Mouse (Mus musculus) forebrain, embryonic 16.5 days (tissue): ENCODE data around the gene Col28a1. TPM values are rescaled to one million over a fixed set of nuclear protein-coding genes. Genes with fewer than 3 reads are reported as not detected.

Source experiments
- ATAC-seq: fragments of 200-750 bp; cut with Nextera tagmentation; 2 replicates; pipeline ENCODE4 v1.8.0; 2017; ENCODE audit warnings: mild to moderate bottlenecking, moderate library complexity
- H3K27ac ChIP-seq: fragments of 300-500 bp; sonication (generic); 2 replicates; pipeline ENCODE4 v1.5.1; 2014; ENCODE audit warnings: low read length, control low read depth
- H3K27me3 ChIP-seq: fragments of 300-500 bp; sonication (generic); replicated peaks from 2 replicates; pipeline ENCODE4 v1.6.1; 2014; ENCODE audit warnings: low read length; ENCODE audit not compliant: control insufficient read depth, insufficient read depth
- H3K36me3 ChIP-seq: fragments of 300-500 bp; sonication (generic); 2 replicates; pipeline ENCODE4 v1.6.1; 2014; ENCODE audit not compliant: control insufficient read depth, insufficient read depth
- H3K4me1 ChIP-seq: fragments of 300-500 bp; sonication (generic); replicated peaks from 2 replicates; pipeline ENCODE4 v1.6.1; 2014; ENCODE audit warnings: low read length; ENCODE audit not compliant: control insufficient read depth, insufficient read depth
- H3K4me2 ChIP-seq: fragments of 300-500 bp; sonication (generic); 2 replicates; pipeline ENCODE4 v1.6.1; 2014; ENCODE audit warnings: mild to moderate bottlenecking, low read length, control low read depth
- H3K4me3 ChIP-seq: fragments of 300-500 bp; sonication (generic); replicated peaks from 2 replicates; pipeline ENCODE4 v1.5.1; 2014; ENCODE audit warnings: mild to moderate bottlenecking, low read length, control low read depth
- H3K9ac ChIP-seq: fragments of 300-500 bp; sonication (generic); replicated peaks from 2 replicates; pipeline ENCODE4 v1.6.1; 2014; ENCODE audit warnings: low read depth, low read length, control low read depth
- H3K9me3 ChIP-seq: fragments of 300-500 bp; sonication (generic); 2 replicates; pipeline ENCODE4 v1.6.1; 2016; ENCODE audit warnings: low read length; ENCODE audit not compliant: control insufficient read depth
- WGBS: fragments of 180-500 bp; shearing (Covaris S2); extraction: QIAGEN DNeasy Blood & Tissue Kit; methylation state at CpG from one replicate; pipeline ENCODE4 v1.1.7; 2014; 5-methylcytosine and 5-hydroxymethylcytosine counted together
- polyA plus RNA-seq: library from polyadenylated mRNA; unstranded; fragments of >200 nt; fragmentation: Nextera tagmentation; extraction: Ambion mirVana; gene quantifications from 2 replicates; pipeline ENCODE4 v1.2.1, GENCODE M21; 2015

Col28a1 gene
- polyA plus RNA-seq, 1 experiment from 2014 or later: 0.79 TPM

- Histone ChIP-seq H3K9me3 (no peaks in the 10 kb centered on the region), H3K4me3 (no peak overlapping the region), H3K9ac (no peak overlapping the region), H3K36me3 (no peaks in the 10 kb centered on the region), H3K4me1 (no peaks in the 10 kb centered on the region), H3K27ac (no peak overlapping the region), H3K27me3 (no peaks in the 10 kb centered on the region), H3K4me2 (no peak overlapping the region)
- ATAC-seq: no peak
- 85% methylated on average over 7 of the region's 7 CpGs for WGBS
These were observed 133.2 kb downstream of the Col28a1 start for GRCm38 (mm10) chr6:8059199-8059598.

DNA sequence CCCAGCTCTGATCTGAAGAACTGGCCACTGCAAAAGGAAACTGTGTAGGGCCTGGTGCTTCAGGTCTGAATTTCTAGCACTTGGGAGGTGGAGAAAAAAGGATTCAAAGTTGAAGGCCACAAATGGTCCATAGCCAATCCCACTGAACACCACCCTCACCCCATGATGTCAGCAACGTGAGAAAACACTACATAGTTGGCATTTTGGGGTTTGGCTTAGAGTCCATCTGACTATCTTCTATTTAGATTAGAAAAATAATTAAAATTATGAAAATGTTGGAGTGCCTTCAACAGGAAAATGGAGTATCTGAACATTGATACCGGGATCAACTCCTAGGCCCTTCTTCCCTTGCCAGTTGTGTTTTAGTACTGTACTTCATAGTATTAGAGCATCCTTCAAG lies 144.2 kb downstream of the Col28a1 start:
- Histone ChIP-seq H3K4me3 (no peak overlapping the region), H3K9me3 (no peaks in the 10 kb centered on the region), H3K4me1 (no peaks in the 10 kb centered on the region), H3K27ac (no peak overlapping the region), H3K4me2 (no peak overlapping the region), H3K27me3 (no peaks in the 10 kb centered on the region), H3K9ac (no peak overlapping the region), H3K36me3 (no peaks in the 10 kb centered on the region)
- 76% methylated on average over 2 of the region's 2 CpGs for WGBS
- no peak for ATAC-seq

DNA sequence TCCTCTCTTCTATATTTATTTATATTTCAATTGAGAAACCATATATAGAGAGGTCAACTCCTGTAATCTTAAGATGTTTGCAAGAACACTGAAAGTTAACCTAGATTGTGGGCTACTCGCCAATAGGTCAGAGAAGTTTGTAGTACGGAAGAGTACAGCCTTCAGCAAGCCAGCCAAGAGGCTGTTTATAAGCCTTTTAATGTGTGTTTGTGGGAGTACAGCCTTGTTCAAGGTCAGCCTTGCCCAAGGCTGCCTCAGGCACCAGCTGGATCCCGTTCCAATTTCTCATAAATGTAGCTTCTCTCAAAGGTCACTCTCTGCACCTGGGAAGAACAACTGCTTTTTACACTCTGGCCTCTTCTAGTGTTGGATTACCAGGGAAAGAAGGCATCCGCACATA lies 146.0 kb downstream of the Col28a1 start:
- no peak for ATAC-seq
- 86% methylated on average over 4 of the region's 4 CpGs for WGBS
- no peak overlapping the region for H3K9ac ChIP-seq

DNA sequence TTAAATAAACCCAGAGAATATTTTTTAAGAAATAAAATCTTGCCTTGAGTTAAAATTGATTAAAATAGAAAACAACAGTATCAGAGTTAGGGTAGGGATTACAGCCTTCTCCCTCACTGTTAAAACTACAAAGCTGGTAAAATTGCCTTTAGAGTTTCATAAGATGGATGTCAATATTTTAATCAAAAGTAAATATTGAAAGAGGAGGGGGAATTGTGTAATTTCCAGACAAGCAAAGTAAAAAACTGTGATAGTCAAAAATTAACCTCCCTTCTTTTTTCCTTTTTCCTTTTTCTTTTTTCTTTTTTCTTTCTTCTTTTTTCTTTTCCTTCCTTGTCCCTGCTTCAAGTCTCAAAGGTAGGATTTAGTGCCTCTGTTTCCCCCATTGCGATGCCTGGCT lies 146.6 kb downstream of the Col28a1 start:
- Histone ChIP-seq H3K4me2 (no peak overlapping the region), H3K27ac (no peak overlapping the region), H3K27me3 (no peaks in the 10 kb centered on the region), H3K9ac (no peak overlapping the region), H3K4me1 (no peaks in the 10 kb centered on the region), H3K9me3 (no peaks in the 10 kb centered on the region), H3K4me3 (no peak overlapping the region), H3K36me3 (no peaks in the 10 kb centered on the region)
- no peak for ATAC-seq
- WGBS: 96% methylated on average over 1 of the region's 1 CpGs

More for the DNA sequence above, 146.0 kb downstream of the Col28a1 start:
- H3K4me3 ChIP-seq: no peak overlapping the region
- H3K27ac ChIP-seq: no peak overlapping the region
- no peaks in the 10 kb centered on the region for H3K27me3 ChIP-seq
- H3K9me3 ChIP-seq: no peaks in the 10 kb centered on the region
- H3K4me1 ChIP-seq: no peaks in the 10 kb centered on the region
- no peak overlapping the region for H3K4me2 ChIP-seq
- no peaks in the 10 kb centered on the region for H3K36me3 ChIP-seq

DNA sequence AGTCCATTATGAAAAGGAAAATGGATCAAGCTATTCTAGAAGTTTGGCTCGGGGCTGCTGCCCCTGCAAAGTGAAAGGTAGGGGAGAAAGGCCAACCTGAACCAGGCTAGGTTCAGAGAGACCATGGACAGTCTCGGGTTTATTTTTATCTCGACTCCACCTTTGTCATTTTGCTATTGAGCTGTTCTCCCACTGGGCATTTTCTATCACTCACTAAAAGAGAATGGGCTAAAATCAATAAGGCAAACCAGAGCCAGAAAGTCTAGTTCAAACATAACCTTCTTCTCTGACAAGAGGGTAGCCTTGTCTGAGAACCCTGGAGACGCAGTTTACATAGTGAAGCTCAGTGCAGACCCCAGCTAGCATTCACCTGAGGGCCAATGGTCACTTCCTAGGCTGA lies 163.7 kb downstream of the Col28a1 start:
- Histone ChIP-seq H3K9me3 (no peaks in the 10 kb centered on the region), H3K4me1 (no peaks in the 10 kb centered on the region), H3K36me3 (no peaks in the 10 kb centered on the region), H3K9ac (no peak overlapping the region), H3K4me3 (no peak overlapping the region), H3K27me3 (no peaks in the 10 kb centered on the region), H3K4me2 (no peak overlapping the region), H3K27ac (no peak overlapping the region)
- WGBS: 84% methylated on average over 4 of the region's 4 CpGs
- no peak for ATAC-seq

DNA sequence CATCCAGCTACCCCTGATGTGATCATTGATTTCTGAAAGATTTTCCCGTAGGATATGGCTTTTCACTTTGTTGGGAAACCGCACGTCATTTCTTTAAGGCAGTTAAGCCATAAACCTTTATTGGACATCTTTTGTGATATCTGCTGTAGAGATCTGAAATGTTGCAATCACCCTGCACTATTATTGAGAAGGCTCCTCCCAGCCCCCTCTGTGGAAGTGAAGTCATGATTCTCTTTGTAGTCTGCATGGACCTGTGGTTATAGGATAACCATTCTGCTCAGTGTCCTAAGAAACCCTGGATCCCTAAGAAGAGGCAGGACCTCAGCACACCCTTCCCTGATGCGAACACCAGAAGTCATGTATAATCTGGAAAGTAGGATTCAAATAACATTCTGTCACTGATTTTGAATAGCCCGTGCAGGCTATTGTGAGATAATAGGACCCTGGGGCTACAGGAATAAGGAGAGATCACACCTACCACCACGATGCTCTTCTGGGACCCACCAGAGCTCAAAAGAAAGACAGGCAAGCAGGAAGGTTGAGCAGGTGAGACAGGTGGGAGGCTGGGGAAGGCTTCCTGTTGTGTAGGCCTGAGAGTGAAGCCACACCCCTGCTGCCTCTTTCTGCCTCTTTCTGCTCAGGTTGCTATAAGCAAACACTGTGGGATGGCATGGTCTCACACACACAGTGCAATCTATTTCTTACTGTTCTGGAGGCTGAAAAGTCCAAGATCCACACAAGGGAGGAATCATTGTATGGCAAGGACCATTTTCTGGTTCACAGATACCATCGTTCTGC lies 166.9 kb downstream of the Col28a1 start:
- WGBS: 89% methylated on average over 7 of the region's 7 CpGs
- ATAC-seq: no peak
- H3K9me3 ChIP-seq: no peaks in the 10 kb centered on the region
- H3K4me3 ChIP-seq: no peak overlapping the region
- H3K9ac ChIP-seq: no peak overlapping the region
- H3K4me2 ChIP-seq: no peak overlapping the region
- no peaks in the 10 kb centered on the region for H3K36me3 ChIP-seq
- H3K27me3 ChIP-seq: no peaks in the 10 kb centered on the region
- no peaks in the 10 kb centered on the region for H3K4me1 ChIP-seq
- no peak overlapping the region for H3K27ac ChIP-seq

GRCm38 (mm10) chr6:8023527-8023926 lies 168.9 kb downstream of the Col28a1 start:
- Histone ChIP-seq H3K27ac (no peak overlapping the region), H3K4me1 (no peaks in the 10 kb centered on the region), H3K4me3 (no peak overlapping the region), H3K36me3 (no peaks in the 10 kb centered on the region), H3K4me2 (no peak overlapping the region), H3K9me3 (no peaks in the 10 kb centered on the region), H3K27me3 (no peaks in the 10 kb centered on the region), H3K9ac (no peak overlapping the region)
- no peak for ATAC-seq
- WGBS: 90% methylated on average over 3 of the region's 3 CpGs

- Histone ChIP-seq H3K27me3 (no peaks in the 10 kb centered on the region), H3K36me3 (no peaks in the 10 kb centered on the region), H3K9ac (no peak overlapping the region), H3K4me2 (no peak overlapping the region), H3K4me1 (no peaks in the 10 kb centered on the region), H3K27ac (no peak overlapping the region), H3K4me3 (no peak overlapping the region), H3K9me3 (no peaks in the 10 kb centered on the region)
- ATAC-seq: 0 out of 2 replicates have a peak, but pooled peaks have one; percentile 43
- WGBS: 68% methylated on average over 4 of the region's 4 CpGs
These were observed 197.7 kb downstream of the Col28a1 start for GRCm38 (mm10) chr6:7994736-7995135.

DNA sequence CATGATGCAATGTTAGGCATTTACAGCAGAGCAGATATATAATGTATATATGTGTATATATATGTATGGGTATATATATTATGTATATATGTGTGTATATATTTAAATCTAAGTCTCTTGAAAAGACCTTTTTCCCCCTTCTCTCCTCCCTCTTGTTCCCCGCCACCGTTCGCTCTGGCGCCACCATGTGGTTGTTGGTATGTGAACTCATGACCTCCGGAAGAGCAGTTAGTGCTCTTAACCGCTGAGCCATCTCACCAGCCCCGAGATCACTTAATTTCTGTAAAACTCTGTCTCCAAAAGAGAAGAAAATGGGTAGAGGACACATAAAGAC lies 208.8 kb downstream of the Col28a1 start:
- 42% methylated on average over 7 of the region's 7 CpGs for WGBS
- ATAC-seq: no peak
- Histone ChIP-seq H3K27ac (no peak overlapping the region), H3K36me3 (no peaks in the 10 kb centered on the region), H3K9ac (no peak overlapping the region), H3K4me1 (no peaks in the 10 kb centered on the region), H3K4me3 (peak overlapping the region; percentile 13), H3K4me2 (peak overlapping the region; percentile 41), H3K27me3 (no peaks in the 10 kb centered on the region), H3K9me3 (no peaks in the 10 kb centered on the region)
